Mouse (Mus musculus) MEL (cell line): ENCODE results near the gene Plcg2.

Source experiments
- BHLHE40 ChIP-seq: IDR thresholded peaks from 2 replicates; pipeline ENCODE4 v1.6.1; 2012; ENCODE audit warnings: low read depth, mild to moderate bottlenecking, inconsistent platforms, low read length, improper control_type of control experiment, borderline replicate concordance
- CHD2 ChIP-seq: IDR thresholded peaks from 2 replicates; pipeline ENCODE4 v1.6.1; 2011; ENCODE audit warnings: low read length, improper control_type of control experiment
- CTCF ChIP-seq, 3 experiments: IDR thresholded peaks in 2 of 3; conservative IDR thresholded peaks in 1 of 3; 2 replicates each; pipeline ENCODE4 v1.5.1; 2011 to 2012; ENCODE audit warnings: low read length in 3 of 3, low read depth in 2 of 3, mild to moderate bottlenecking in 2 of 3, improper control_type of control experiment in 1 of 3, inconsistent platforms in 1 of 3, mixed read lengths in 1 of 3, moderate library complexity in 1 of 3; ENCODE audit not compliant: control insufficient read depth in 1 of 3, insufficient read depth in 1 of 3, poor library complexity in 1 of 3, severe bottlenecking in 1 of 3
- EP300 ChIP-seq, 2 experiments: IDR thresholded peaks; 2 replicates each; pipeline ENCODE4 v1.6.1; 2011; ENCODE audit warnings: improper control_type of control experiment in 2 of 2, low read length in 2 of 2, low read depth in 1 of 2, mild to moderate bottlenecking in 1 of 2
- MAX ChIP-seq: IDR thresholded peaks from 2 replicates; pipeline ENCODE4 v1.6.1; 2011; ENCODE audit warnings: low read length, improper control_type of control experiment
- MXI1 ChIP-seq: IDR thresholded peaks from 2 replicates; pipeline ENCODE4 v1.6.1; 2011; ENCODE audit warnings: mild to moderate bottlenecking, low read depth, low read length, improper control_type of control experiment
- MYC ChIP-seq: IDR thresholded peaks from 2 replicates; pipeline ENCODE4 v1.6.1; 2011; ENCODE audit warnings: low read depth, mild to moderate bottlenecking, low read length, improper control_type of control experiment, moderate library complexity
- NELFE ChIP-seq: IDR thresholded peaks from 2 replicates; pipeline ENCODE4 v1.6.1; 2011; ENCODE audit warnings: low read depth, low read length, improper control_type of control experiment
- POLR2A ChIP-seq, 2 experiments: IDR thresholded peaks; 2 replicates each; pipeline ENCODE4 v1.6.1; 2011 to 2012; ENCODE audit warnings: low read length in 2 of 2, mild to moderate bottlenecking in 2 of 2, control low read depth in 1 of 2, improper control_type of control experiment in 1 of 2, low read depth in 1 of 2, moderate library complexity in 1 of 2; ENCODE audit not compliant: control insufficient read depth in 1 of 2, insufficient read depth in 1 of 2, poor library complexity in 1 of 2
- POLR2AphosphoS2 ChIP-seq: IDR thresholded peaks from 2 replicates; pipeline ENCODE4 v1.6.1; 2011; ENCODE audit warnings: low read length, improper control_type of control experiment
- POLR2AphosphoS5 ChIP-seq: IDR thresholded peaks from 2 replicates; pipeline ENCODE4 v1.6.1; 2012; ENCODE audit warnings: low read depth, borderline replicate concordance, mild to moderate bottlenecking, inconsistent platforms, low read length, moderate library complexity, mixed read lengths
- RCOR1 ChIP-seq: IDR thresholded peaks from 2 replicates; pipeline ENCODE4 v1.6.1; 2012; ENCODE audit warnings: low read depth, mild to moderate bottlenecking, inconsistent platforms, low read length, improper control_type of control experiment
- TBP ChIP-seq: IDR thresholded peaks from 2 replicates; pipeline ENCODE4 v1.8.0; 2011; ENCODE audit warnings: low read depth, low read length, improper control_type of control experiment
- ZMIZ1 ChIP-seq: IDR thresholded peaks from 2 replicates; pipeline ENCODE4 v1.6.1; 2012; ENCODE audit warnings: low read depth, mild to moderate bottlenecking, inconsistent platforms, low read length, improper control_type of control experiment, moderate library complexity

DNA sequence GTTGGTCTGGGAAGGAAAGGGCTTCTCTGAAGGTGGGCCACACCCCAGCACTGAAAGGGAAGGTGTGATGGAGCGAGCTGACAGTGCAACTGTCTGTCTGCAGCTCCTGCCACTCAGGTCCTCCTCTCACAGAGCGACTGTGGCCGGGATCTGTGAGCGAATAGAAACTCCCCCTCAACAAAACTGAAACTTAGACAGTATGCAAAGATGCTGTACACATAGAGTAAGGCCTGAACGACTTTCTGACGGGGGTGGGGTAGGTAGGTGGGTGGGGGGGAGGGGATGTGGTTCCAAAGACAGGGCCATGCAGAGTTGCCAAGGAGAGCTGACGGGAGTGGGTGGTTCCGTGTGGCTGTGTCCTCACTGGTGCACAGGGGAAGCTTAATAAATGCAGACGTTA, 19.8 kb downstream of the Plcg2 start:
- no peak for TF ChIP-seq MAX
- no peak for TF ChIP-seq POLR2AphosphoS2
- no peak for TF ChIP-seq TBP
- no peak for TF ChIP-seq POLR2A (IDR thresholded peaks at IDR 0.05; ENCODE audit: control insufficient read depth in 1 of 2, insufficient read depth in 1 of 2, low read depth in 1 of 2, low read length in 2 of 2, poor library complexity in 1 of 2)
- TF ChIP-seq CTCF (IDR thresholded peaks at IDR 0.05 in 2 of 3, conservative IDR thresholded peaks at IDR 0.05 in 1 of 3; ENCODE audit: control insufficient read depth in 1 of 3, insufficient read depth in 1 of 3, low read depth in 2 of 3, low read length in 3 of 3, poor library complexity in 1 of 3, severe bottlenecking in 1 of 3) = no peak
- no peak for TF ChIP-seq EP300 (IDR thresholded peaks at IDR 0.05; ENCODE audit: low read depth in 1 of 2, low read length in 2 of 2)
- no peak for TF ChIP-seq ZMIZ1
- no peak for TF ChIP-seq BHLHE40
- no peak for TF ChIP-seq MYC
- TF ChIP-seq MXI1 = no peak
- TF ChIP-seq POLR2AphosphoS5 = no peak
- no peak for TF ChIP-seq CHD2
- TF ChIP-seq RCOR1 = no peak
- TF ChIP-seq NELFE = no peak
